11 mouse cellular contexts compared by ENCODE assay signal in the genomic region with DNA sequence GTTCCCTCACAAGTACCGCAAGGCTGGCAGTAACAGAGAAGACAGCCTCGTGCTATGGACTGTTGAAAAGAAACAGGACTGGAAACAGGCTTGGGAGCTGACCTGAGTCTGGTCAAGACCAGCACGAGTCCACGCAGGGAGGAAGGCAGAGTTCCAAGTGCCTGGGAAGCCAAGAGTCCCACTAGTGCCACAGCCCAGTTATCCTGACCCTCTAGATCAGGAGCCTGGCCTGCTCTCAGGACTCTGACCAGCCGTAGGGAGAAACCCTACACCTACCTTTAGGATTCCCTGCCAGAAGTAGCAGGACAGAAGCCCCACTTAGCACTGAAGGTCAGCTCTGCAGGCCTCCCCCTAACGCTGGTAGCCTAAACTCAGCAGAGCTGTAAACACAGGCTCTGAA. TPM values are rescaled to one million over a fixed set of nuclear protein-coding genes. Genes with fewer than 3 reads are reported as not detected.
"Had no signal": no experiment of that assay in that cellular context is flagged by ENCODE, and none has a peak within 500 bp of the region (broad histone marks: within the 10 kb centered on the region; RNA-seq: fewer than 3 reads in every experiment).

No protein-coding gene starts in this region.

- DNase-seq: kidney, postnatal 36 days; left cerebral cortex, postnatal 4 days; lung, adult 18-20 months; midbrain, embryonic 14.5 days; thymus, adult 2 months; thymus, postnatal 25 days had no signal

- H3K4me2 ChIP-seq: limb, embryonic 13.5 days; neural tube, embryonic 15.5 days had no signal

- H3K4me3 ChIP-seq: limb, embryonic 13.5 days; myocyte; neural tube, embryonic 15.5 days had no signal

- H3K9ac ChIP-seq: limb, embryonic 13.5 days; liver, embryonic 14.5 days; neural tube, embryonic 15.5 days had no signal

- H3K9me3 ChIP-seq: limb, embryonic 13.5 days; neural tube, embryonic 15.5 days had no signal

- H3K27me3 ChIP-seq: neural tube, embryonic 15.5 days had no signal

- H3K27ac ChIP-seq: kidney, postnatal 0 days; limb, embryonic 13.5 days; liver, embryonic 14.5 days; neural tube, embryonic 15.5 days had no signal

- H3K36me3 ChIP-seq: limb, embryonic 13.5 days; neural tube, embryonic 15.5 days had no signal

RNA-seq across cellular contexts. Expression of a gene that starts 1.3 kb away (rescaled TPM):
- polyA plus RNA-seq: myocyte had no signal
